Mouse (Mus musculus) liver, adult 2 months (tissue): ENCODE results near the gene Slc25a41.

ENCODE experiments used
- CTCF ChIP-seq: fragments of 200-500 bp; IDR thresholded peaks from 2 replicates; pipeline ENCODE4 v1.5.1; 2011; ENCODE audit warnings: low read depth, low read length, control low read depth
- POLR2A ChIP-seq: fragments of 200-500 bp; IDR thresholded peaks from 2 replicates; pipeline ENCODE4 v1.6.1; 2011; ENCODE audit warnings: low read length, control low read depth; ENCODE audit not compliant: insufficient read depth; ENCODE audit errors: extremely low read depth

- TF ChIP-seq CTCF: no peak
- TF ChIP-seq POLR2A: no peak
These were observed 14.0 kb downstream of the Slc25a41 start for GRCm38 (mm10) chr17:57027471-57027870.
